Mouse (Mus musculus) adrenal gland, postnatal 4 days (tissue): ENCODE results near the gene Alg5. TPM values are rescaled to one million over a fixed set of nuclear protein-coding genes. Genes with fewer than 3 reads are reported as not detected.
"Not testable (repeated sequence)": the region's sequence is repeated elsewhere in the genome, so short reads cannot be mapped to it uniquely, and the experiment has no call there.

Source experiments
- DNase-seq, 2 experiments: peaks; one replicate each; pipeline ENCODE4 v3.0.0; 2021 to 2022; ENCODE audit warnings: low spot score in 2 of 2, mixed read lengths in 2 of 2
- long read RNA-seq, 2 experiments: library from polyadenylated mRNA; stranded (forward); transcript quantifications; one replicate each; pipeline ENCODE4 v2.0.0; 2021
- total RNA-seq, 2 experiments: library from RNA; stranded (reverse); gene quantifications; 2 replicates each; pipeline ENCODE4 v1.2.3; 2021

The Alg5 gene
- 10 to 100 TPM; 38.5 to 41.2 TPM for total RNA-seq
- long read RNA-seq, experiment 1, transcript Alg5-201 (10 exons, 1,471 nt), result major isoform, 104 of 114 reads
- long read RNA-seq, experiment 1, partial matches to known transcripts, result 2 of 114 reads
- long read RNA-seq, experiment 1, other reads (novel, unspliced or antisense), result 6 of 114 reads
- long read RNA-seq, experiment 2, transcript Alg5-201 (10 exons, 1,471 nt), result major isoform, 97 of 107 reads
- long read RNA-seq, experiment 2, partial matches to known transcripts, result 2 of 107 reads
- long read RNA-seq, experiment 2, other reads (novel, unspliced or antisense), result 6 of 107 reads

- DNase-seq, result peak; percentile 92 to 98
Observed at GRCm38 (mm10) chr3:54735247-54736046, at the start of gene Alg5, which contains the start of gene Exosc8. Alg5 (plus strand) TSS chr3:54735539. Exosc8 (minus strand) TSS chr3:54735393.

- DNase-seq, result no peak
Observed at GRCm38 (mm10) chr3:54687245-54687644, 48.1 kb upstream of the Alg5 start.

- no peak for DNase-seq
Observed at GRCm38 (mm10) chr3:54689091-54689490, 46.2 kb upstream of the Alg5 start.

- peak; percentile 72 to 86 for DNase-seq
Observed at GRCm38 (mm10) chr3:54692202-54693055, 42.9 kb upstream of the Alg5 start, which contains the start of gene Supt20. Supt20 (plus strand) TSS chr3:54692807.

- no peak for DNase-seq
Observed at GRCm38 (mm10) chr3:54693056-54693415, 42.3 kb upstream of the Alg5 start.

- no peak for DNase-seq
Observed at GRCm38 (mm10) chr3:54699759-54700301, 35.5 kb upstream of the Alg5 start.

- not testable (repeated sequence) for DNase-seq
Observed at GRCm38 (mm10) chr3:54704106-54704505, 31.2 kb upstream of the Alg5 start.

- no peak for DNase-seq
Observed at GRCm38 (mm10) chr3:54708972-54709371, 26.4 kb upstream of the Alg5 start.

GRCm38 (mm10) chr3:54714253-54714652 is 21.1 kb upstream of the Alg5 start, which contains the start of gene Gm21958:
Gm21958 (minus strand) TSS chr3:54714353.
- DNase-seq, result no peak

- no peak for DNase-seq
Observed at GRCm38 (mm10) chr3:54715461-54715860, 19.9 kb upstream of the Alg5 start.

- no peak for DNase-seq
Observed at GRCm38 (mm10) chr3:54717348-54717747, 18.0 kb upstream of the Alg5 start.

GRCm38 (mm10) chr3:54718947-54719346 is 16.4 kb upstream of the Alg5 start:
- no peak for DNase-seq

GRCm38 (mm10) chr3:54723741-54724500 is 11.4 kb upstream of the Alg5 start:
- DNase-seq, result no peak

GRCm38 (mm10) chr3:54725344-54725743 is 10.0 kb upstream of the Alg5 start:
- DNase-seq, result no peak

GRCm38 (mm10) chr3:54727588-54727987 is 7.8 kb upstream of the Alg5 start:
- no peak for DNase-seq

- no peak for DNase-seq
Observed at GRCm38 (mm10) chr3:54728100-54728499, 7.2 kb upstream of the Alg5 start.

- no peak for DNase-seq
Observed at GRCm38 (mm10) chr3:54731626-54732150, 3.7 kb upstream of the Alg5 start.

- no peak for DNase-seq
Observed at GRCm38 (mm10) chr3:54732371-54732770, 3.0 kb upstream of the Alg5 start.

- peak; percentile 79 to 86 for DNase-seq
Observed at GRCm38 (mm10) chr3:54734411-54735246, 710 bp upstream of the Alg5 start.
